Mouse (Mus musculus) liver, postnatal 0 days (tissue): ENCODE data around the gene Cluh. TPM values are rescaled to one million over a fixed set of nuclear protein-coding genes. Genes with fewer than 3 reads are reported as not detected.

ENCODE experiments used
- ATAC-seq: fragments of 200-750 bp; cut with Nextera tagmentation; 2 replicates; pipeline ENCODE4 v1.8.0; 2017; ENCODE audit warnings: mild to moderate bottlenecking, moderate library complexity
- DNase-seq: peaks from one replicate; pipeline ENCODE4 v3.0.0-alpha.2; 2016
- H3K27ac ChIP-seq: fragments of 300-500 bp; sonication (generic); 2 replicates; pipeline ENCODE4 v1.5.1; 2014; ENCODE audit warnings: antibody characterized with exemption, moderate library complexity, mild to moderate bottlenecking, low read depth
- H3K27me3 ChIP-seq: fragments of 300-500 bp; sonication (generic); 2 replicates; pipeline ENCODE4 v1.6.1; 2014; ENCODE audit warnings: low read length, control low read depth, mixed read lengths; ENCODE audit not compliant: insufficient read depth
- H3K36me3 ChIP-seq: fragments of 300-500 bp; sonication (generic); replicated peaks from 2 replicates; pipeline ENCODE4 v1.6.1; 2014; ENCODE audit warnings: mild to moderate bottlenecking, control low read depth, low read length, moderate library complexity, mixed read lengths; ENCODE audit not compliant: insufficient read depth
- H3K4me1 ChIP-seq: fragments of 300-500 bp; sonication (generic); 2 replicates; pipeline ENCODE4 v1.6.1; 2014; ENCODE audit warnings: antibody characterized with exemption, mild to moderate bottlenecking, control low read depth; ENCODE audit not compliant: insufficient read depth
- H3K4me2 ChIP-seq: fragments of 300-500 bp; sonication (generic); 2 replicates; pipeline ENCODE4 v1.6.1; 2014; ENCODE audit warnings: low read depth, mild to moderate bottlenecking, low read length, moderate library complexity, mixed read lengths
- H3K4me3 ChIP-seq: fragments of 300-500 bp; sonication (generic); 2 replicates; pipeline ENCODE4 v1.5.1; 2014; ENCODE audit warnings: low read depth, low read length
- H3K9ac ChIP-seq: fragments of 300-500 bp; sonication (generic); replicated peaks from 2 replicates; pipeline ENCODE4 v1.6.1; 2014; ENCODE audit warnings: mild to moderate bottlenecking, moderate library complexity
- H3K9me3 ChIP-seq: fragments of 300-500 bp; sonication (generic); 2 replicates; pipeline ENCODE4 v1.6.1; 2016; ENCODE audit warnings: mild to moderate bottlenecking, control low read depth, low read length, mixed read lengths
- CTCF ChIP-seq: sonication (generic); IDR thresholded peaks from 2 replicates; pipeline ENCODE4 v1.5.1; 2016; ENCODE audit warnings: antibody characterized with exemption, low read depth
- EP300 ChIP-seq: IDR thresholded peaks from 2 replicates; pipeline ENCODE4 v1.6.1; 2016; ENCODE audit warnings: antibody characterized with exemption, low read depth, mild to moderate bottlenecking
- WGBS: fragments of 180-500 bp; shearing (Covaris S2); extraction: QIAGEN DNeasy Blood & Tissue Kit; methylation state at CpG from one replicate; pipeline ENCODE4 v1.1.7; 2014; ENCODE audit not compliant: insufficient replicate concordance; 5-methylcytosine and 5-hydroxymethylcytosine counted together
- polyA plus RNA-seq: library from polyadenylated mRNA; unstranded; fragments of >200 nt; fragmentation: Nextera tagmentation; extraction: Ambion mirVana; gene quantifications from 2 replicates; pipeline ENCODE4 v1.2.1, GENCODE M21; 2015

The Cluh gene
- polyA plus RNA-seq, 1 experiment from 2014 or later = 35.6 TPM

DNA sequence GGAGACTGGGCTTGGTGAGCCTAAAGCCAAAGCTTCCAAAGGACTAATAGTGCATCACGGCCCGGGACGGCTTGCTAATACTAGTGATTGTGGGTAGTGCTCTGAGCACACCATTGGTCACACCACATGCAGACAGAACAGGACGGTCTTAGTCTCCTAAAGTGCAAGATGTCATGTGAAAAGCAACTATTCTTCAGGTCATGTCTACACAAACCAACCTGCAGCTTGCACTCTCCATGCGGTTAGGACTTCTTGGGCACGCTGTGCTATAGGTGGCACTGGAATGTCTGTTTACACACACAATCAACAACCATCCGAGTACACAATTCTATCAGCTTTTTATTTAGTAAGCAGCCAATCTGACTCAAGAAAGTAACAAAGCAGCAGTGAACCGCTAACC is 25.4 kb downstream of the Cluh start:
- ATAC-seq (no peak), DNase-seq (no peak)
- Histone ChIP-seq H3K9ac (no peak overlapping the region), H3K4me1 (peaks cover 4% of the 10 kb centered on the region; the same call in 1 of the 2 replicates), H3K4me2 (no peak overlapping the region), H3K36me3 (peaks cover 56% of the 10 kb centered on the region), H3K4me3 (no peak overlapping the region), H3K27me3 (no peaks in the 10 kb centered on the region), H3K27ac (no peak overlapping the region), H3K9me3 (no peaks in the 10 kb centered on the region)
- TF ChIP-seq CTCF (no peak), EP300 (no peak)
- 92% methylated on average over 8 of the region's 8 CpGs for WGBS

DNA sequence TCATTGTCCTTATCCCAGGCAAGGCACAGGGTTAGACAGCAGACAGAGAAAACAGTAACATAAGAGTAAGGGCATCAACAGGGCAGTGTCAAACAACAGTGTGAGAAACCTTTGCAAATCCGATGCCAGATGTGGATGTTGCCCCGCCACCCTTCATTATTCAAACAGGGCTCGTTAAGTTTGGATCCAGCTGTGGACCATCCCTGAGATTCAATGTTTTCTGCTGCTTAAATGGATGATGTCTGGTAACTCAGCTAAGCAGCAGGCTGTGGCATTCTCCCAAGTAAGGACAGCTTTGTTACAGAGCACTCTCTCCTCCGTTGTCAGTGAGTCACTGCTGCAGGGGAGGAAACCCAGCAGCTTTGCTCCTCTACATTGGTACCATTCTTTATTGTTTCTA is 25.9 kb downstream of the Cluh start:
- Histone ChIP-seq H3K4me2 (no peak overlapping the region), H3K4me1 (peaks cover 4% of the 10 kb centered on the region; the same call in 1 of the 2 replicates), H3K9me3 (no peaks in the 10 kb centered on the region), H3K27ac (no peak overlapping the region), H3K4me3 (no peak overlapping the region), H3K36me3 (peaks cover 58% of the 10 kb centered on the region), H3K27me3 (no peaks in the 10 kb centered on the region), H3K9ac (no peak overlapping the region)
- TF ChIP-seq CTCF = no peak
- no peak for TF ChIP-seq EP300
- DNase-seq (no peak), ATAC-seq (no peak)
- 89% methylated on average over 4 of the region's 4 CpGs for WGBS

DNA sequence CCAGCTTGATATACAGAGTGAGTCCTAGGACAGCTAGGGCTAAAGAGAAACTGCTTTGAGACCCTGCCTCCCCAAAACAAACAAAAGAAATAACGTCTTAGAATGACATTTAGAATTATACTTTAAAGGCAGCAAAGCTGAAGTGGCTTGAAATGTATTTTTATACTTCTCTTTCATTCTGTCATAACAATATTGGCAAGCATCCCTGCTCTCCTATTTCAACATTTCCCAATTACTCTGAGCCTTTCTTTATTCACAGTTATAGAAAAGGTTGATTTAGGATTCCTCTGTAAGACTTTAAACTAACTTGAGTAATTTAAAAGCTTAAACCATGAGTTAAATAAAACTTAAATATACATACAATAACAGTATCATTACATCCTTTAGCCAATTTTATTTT is 42.9 kb downstream of the Cluh start:
- no peak for ATAC-seq
- TF ChIP-seq EP300 (no peak), CTCF (no peak)
- Histone ChIP-seq H3K4me3 (no peak overlapping the region), H3K4me1 (no peaks in the 10 kb centered on the region), H3K36me3 (peaks cover 44% of the 10 kb centered on the region), H3K27ac (no peak overlapping the region), H3K4me2 (no peak overlapping the region), H3K9me3 (no peaks in the 10 kb centered on the region), H3K27me3 (no peaks in the 10 kb centered on the region), H3K9ac (no peak overlapping the region)
- no peak for DNase-seq
- WGBS = 91% methylated on average over 1 of the region's 1 CpGs

DNA sequence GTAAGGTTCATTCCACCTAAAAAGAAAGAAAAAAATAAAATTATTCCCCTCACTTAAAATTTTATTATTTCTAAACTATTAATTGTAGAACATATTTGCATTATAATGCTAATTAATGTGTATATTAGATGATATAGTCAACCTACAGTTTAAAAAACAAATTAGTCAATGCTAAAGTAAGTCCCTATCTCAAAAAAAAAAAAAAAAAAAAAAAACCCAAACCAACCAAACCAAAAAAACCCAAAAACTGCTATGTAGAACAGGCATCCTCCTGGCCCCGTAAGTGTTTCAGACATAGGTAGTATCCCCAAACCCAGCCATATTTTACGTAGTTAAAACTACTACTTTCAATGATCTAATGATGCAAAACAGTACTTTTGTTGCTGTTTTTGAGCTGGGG is 50.2 kb downstream of the Cluh start:
- Histone ChIP-seq H3K4me1 (no peaks in the 10 kb centered on the region), H3K27me3 (no peaks in the 10 kb centered on the region), H3K4me2 (no peak overlapping the region), H3K9me3 (no peaks in the 10 kb centered on the region), H3K9ac (no peak overlapping the region), H3K4me3 (no peak overlapping the region), H3K36me3 (peaks cover 27% of the 10 kb centered on the region), H3K27ac (no peak overlapping the region)
- TF ChIP-seq CTCF (no peak), EP300 (no peak)
- ATAC-seq (no peak), DNase-seq (no peak)
- WGBS = 97% methylated on average over 2 of the region's 2 CpGs

GRCm38 (mm10) chr11:74704068-74704467 is 54.8 kb downstream of the Cluh start:
- ATAC-seq = no peak

GRCm38 (mm10) chr11:74708781-74709180 is 59.5 kb downstream of the Cluh start:
- 43% methylated on average over 1 of the region's 1 CpGs for WGBS
- DNase-seq (no peak), ATAC-seq (no peak)
- no peaks in the 10 kb centered on the region for H3K9me3 ChIP-seq
- no peak overlapping the region for H3K9ac ChIP-seq
- 0 out of 2 replicates have a peak, but pooled peaks cover 6% of the 10 kb centered on the region for H3K36me3 ChIP-seq
- no peaks in the 10 kb centered on the region for H3K27me3 ChIP-seq
- no peak overlapping the region for H3K27ac ChIP-seq
- no peak overlapping the region for H3K4me2 ChIP-seq
- H3K4me3 ChIP-seq = no peak overlapping the region
- no peak for TF ChIP-seq CTCF
- TF ChIP-seq EP300 = no peak
- no peaks in the 10 kb centered on the region; the same call in 1 of the 2 replicates for H3K4me1 ChIP-seq

More at GRCm38 (mm10) chr11:74704068-74704467, 54.8 kb downstream of the Cluh start:
- DNase-seq = no peak
- H3K4me3 ChIP-seq = no peak overlapping the region
- no peak for TF ChIP-seq CTCF
- TF ChIP-seq EP300 = no peak
- no peak overlapping the region for H3K9ac ChIP-seq
- no peaks in the 10 kb centered on the region for H3K9me3 ChIP-seq
- peaks cover 5% of the 10 kb centered on the region for H3K36me3 ChIP-seq
- H3K27me3 ChIP-seq = no peaks in the 10 kb centered on the region
- H3K27ac ChIP-seq = no peak overlapping the region; the same call in 1 of the 2 replicates
- 72% methylated on average over 2 of the region's 2 CpGs for WGBS
- no peak overlapping the region for H3K4me2 ChIP-seq
- no peaks in the 10 kb centered on the region; the same call in 1 of the 2 replicates for H3K4me1 ChIP-seq

- Histone ChIP-seq H3K36me3 (0 out of 2 replicates have a peak, but pooled peaks cover 6% of the 10 kb centered on the region), H3K9me3 (no peaks in the 10 kb centered on the region), H3K4me1 (no peaks in the 10 kb centered on the region; the same call in 1 of the 2 replicates), H3K4me3 (no peak overlapping the region), H3K4me2 (no peak overlapping the region), H3K9ac (no peak overlapping the region), H3K27ac (no peak overlapping the region), H3K27me3 (no peaks in the 10 kb centered on the region)
- WGBS = 91% methylated on average over 1 of the region's 1 CpGs
- TF ChIP-seq CTCF (no peak), EP300 (no peak)
- no peak for DNase-seq
- ATAC-seq = no peak
Measured at GRCm38 (mm10) chr11:74710671-74711070, 61.4 kb downstream of the Cluh start.
